Mouse (Mus musculus) lung, embryonic 14.5 days (tissue): ENCODE results near the gene Emid1. TPM values are rescaled to one million over a fixed set of nuclear protein-coding genes. Genes with fewer than 3 reads are reported as not detected.
A peak's percentile ranks its signal among the peaks of the same experiment; 100 is the strongest.

Experiments
- ATAC-seq: fragments of 200-750 bp; cut with Nextera tagmentation; 2 replicates; pipeline ENCODE4 v1.8.0; 2017; ENCODE audit warnings: mild to moderate bottlenecking, moderate TSS enrichment, moderate library complexity; ENCODE audit not compliant: insufficient read depth
- DNase-seq: peaks from one replicate; pipeline ENCODE4 v3.0.0-alpha.2; 2015
- H3K27ac ChIP-seq: fragments of 300-500 bp; sonication (generic); 2 replicates; pipeline ENCODE4 v1.5.1; 2014; ENCODE audit warnings: low read depth, mild to moderate bottlenecking, moderate library complexity
- H3K27me3 ChIP-seq: fragments of 300-500 bp; sonication (generic); 2 replicates; pipeline ENCODE4 v1.6.1; 2014; ENCODE audit warnings: low read length, control low read depth; ENCODE audit not compliant: insufficient read depth
- H3K36me3 ChIP-seq: fragments of 300-500 bp; sonication (generic); 2 replicates; pipeline ENCODE4 v1.6.1; 2014; ENCODE audit warnings: control low read depth; ENCODE audit not compliant: insufficient read depth
- H3K4me1 ChIP-seq: fragments of 300-500 bp; sonication (generic); 2 replicates; pipeline ENCODE4 v1.6.1; 2014; ENCODE audit warnings: antibody characterized with exemption, control low read depth; ENCODE audit not compliant: insufficient read depth
- H3K4me2 ChIP-seq: fragments of 300-500 bp; sonication (generic); 2 replicates; pipeline ENCODE4 v1.6.1; 2014; ENCODE audit warnings: mild to moderate bottlenecking
- H3K4me3 ChIP-seq: fragments of 300-500 bp; sonication (generic); 2 replicates; pipeline ENCODE4 v1.5.1; 2014; ENCODE audit warnings: low read depth, low read length
- H3K9ac ChIP-seq: fragments of 300-500 bp; sonication (generic); 2 replicates; pipeline ENCODE4 v1.6.1; 2014
- H3K9me3 ChIP-seq: fragments of 300-500 bp; sonication (generic); 2 replicates; pipeline ENCODE4 v1.6.1; 2016; ENCODE audit warnings: low read depth, low read length, control low read depth
- CTCF ChIP-seq: IDR thresholded peaks from 2 replicates; pipeline ENCODE4 v1.5.1; 2016; ENCODE audit warnings: antibody characterized with exemption, low read depth
- WGBS: fragments of 180-500 bp; shearing (Covaris S2); extraction: QIAGEN DNeasy Blood & Tissue Kit; methylation state at CpG from one replicate; pipeline ENCODE4 v1.1.7; 2014; 5-methylcytosine and 5-hydroxymethylcytosine counted together
- polyA plus RNA-seq: library from polyadenylated mRNA; unstranded; fragments of >200 nt; fragmentation: Nextera tagmentation; extraction: Ambion mirVana; gene quantifications from 2 replicates; pipeline ENCODE4 v1.2.1, GENCODE M21; 2014

Gene Emid1
- polyA plus RNA-seq, 1 experiment from 2014 or later = 52.1 TPM

GRCm38 (mm10) chr11:5109441-5109840, 42.6 kb downstream of the Emid1 start:
- WGBS = 62% methylated on average over 8 of the region's 8 CpGs
- no peak for TF ChIP-seq CTCF
- Histone ChIP-seq H3K36me3 (peaks cover 8% of the 10 kb centered on the region; the same call in 1 of the 2 replicates), H3K4me3 (no peak overlapping the region), H3K4me1 (no peaks in the 10 kb centered on the region), H3K9ac (no peak overlapping the region), H3K27me3 (no peaks in the 10 kb centered on the region), H3K9me3 (no peaks in the 10 kb centered on the region), H3K4me2 (no peak overlapping the region), H3K27ac (no peak overlapping the region)
- ATAC-seq = no peak
- no peak for DNase-seq

- peaks cover 15% of the 10 kb centered on the region; the same call in 1 of the 2 replicates for H3K36me3 ChIP-seq
- no peak overlapping the region for H3K4me2 ChIP-seq
- no peaks in the 10 kb centered on the region for H3K9me3 ChIP-seq
- H3K9ac ChIP-seq = peak overlapping the region; percentile 9; the same call in 1 of the 2 replicates
- no peak for TF ChIP-seq CTCF
- no peak overlapping the region for H3K4me3 ChIP-seq
- H3K27ac ChIP-seq = no peak overlapping the region
- DNase-seq = no peak
- H3K27me3 ChIP-seq = no peaks in the 10 kb centered on the region
- H3K4me1 ChIP-seq = peaks cover 6% of the 10 kb centered on the region; the same call in 1 of the 2 replicates
- 91% methylated on average over 4 of the region's 4 CpGs for WGBS
- ATAC-seq = no peak
Measured at GRCm38 (mm10) chr11:5103986-5104509, 48.0 kb downstream of the Emid1 start.

- no peak for TF ChIP-seq CTCF
- 83% methylated on average over 7 of the region's 7 CpGs for WGBS
- Histone ChIP-seq H3K9me3 (no peaks in the 10 kb centered on the region), H3K4me2 (no peak overlapping the region), H3K27me3 (no peaks in the 10 kb centered on the region), H3K4me1 (peaks cover 6% of the 10 kb centered on the region; the same call in 1 of the 2 replicates), H3K27ac (no peak overlapping the region), H3K4me3 (no peak overlapping the region), H3K9ac (no peak overlapping the region), H3K36me3 (peaks cover 15% of the 10 kb centered on the region; the same call in 1 of the 2 replicates)
- DNase-seq (no peak), ATAC-seq (no peak)
Measured at GRCm38 (mm10) chr11:5102384-5102783, 49.7 kb downstream of the Emid1 start.

- no peak overlapping the region for H3K4me3 ChIP-seq
- no peaks in the 10 kb centered on the region for H3K9me3 ChIP-seq
- H3K9ac ChIP-seq = no peak overlapping the region
- WGBS = 79% methylated on average over 6 of the region's 6 CpGs
- H3K4me1 ChIP-seq = peaks cover 10% of the 10 kb centered on the region
- no peak for DNase-seq
- TF ChIP-seq CTCF = no peak
- no peak overlapping the region for H3K27ac ChIP-seq
- no peaks in the 10 kb centered on the region for H3K27me3 ChIP-seq
- H3K36me3 ChIP-seq = peaks cover 15% of the 10 kb centered on the region; the same call in 1 of the 2 replicates
- ATAC-seq = no peak
- no peak overlapping the region for H3K4me2 ChIP-seq
Measured at GRCm38 (mm10) chr11:5101641-5102040, 50.4 kb downstream of the Emid1 start.

GRCm38 (mm10) chr11:5100801-5101200, 51.3 kb downstream of the Emid1 start:
- DNase-seq (no peak), ATAC-seq (no peak)
- no peaks in the 10 kb centered on the region for H3K27me3 ChIP-seq
- peak overlapping the region; percentile 95 for H3K4me2 ChIP-seq
- peaks cover 10% of the 10 kb centered on the region for H3K4me1 ChIP-seq
- H3K9ac ChIP-seq = 0 out of 2 replicates have a peak overlapping the region, but pooled peaks have one; percentile 99
- H3K36me3 ChIP-seq = peaks cover 12% of the 10 kb centered on the region; the same call in 1 of the 2 replicates
- 49% methylated on average over 5 of the region's 5 CpGs for WGBS
- H3K27ac ChIP-seq = no peak overlapping the region
- peak overlapping the region; percentile 100 for H3K4me3 ChIP-seq
- TF ChIP-seq CTCF = no peak
- H3K9me3 ChIP-seq = no peaks in the 10 kb centered on the region

GRCm38 (mm10) chr11:5100283-5100682, 51.8 kb downstream of the Emid1 start:
- peak overlapping the region; percentile 99 for H3K9ac ChIP-seq
- H3K4me3 ChIP-seq = peak overlapping the region; percentile 100
- H3K4me2 ChIP-seq = peak overlapping the region; percentile 95
- H3K27ac ChIP-seq = peak overlapping the region; percentile 97
- H3K36me3 ChIP-seq = peaks cover 8% of the 10 kb centered on the region; the same call in 1 of the 2 replicates
- TF ChIP-seq CTCF = peak; percentile 45
- no peaks in the 10 kb centered on the region for H3K9me3 ChIP-seq
- H3K27me3 ChIP-seq = no peaks in the 10 kb centered on the region
- ATAC-seq = no peak
- 2% methylated on average over 7 of the region's 7 CpGs for WGBS
- no peak for DNase-seq
- H3K4me1 ChIP-seq = peaks cover 10% of the 10 kb centered on the region

GRCm38 (mm10) chr11:5099576-5100183, 52.4 kb downstream of the Emid1 start:
- peak; percentile 79 for ATAC-seq
- Histone ChIP-seq H3K9ac (peak overlapping the region; percentile 99), H3K4me3 (peak overlapping the region; percentile 100), H3K27ac (peak overlapping the region; percentile 97), H3K27me3 (no peaks in the 10 kb centered on the region), H3K4me2 (peak overlapping the region; percentile 95), H3K4me1 (peaks cover 10% of the 10 kb centered on the region), H3K9me3 (no peaks in the 10 kb centered on the region), H3K36me3 (peaks cover 8% of the 10 kb centered on the region; the same call in 1 of the 2 replicates)
- peak; percentile 96 for DNase-seq
- WGBS = 0% methylated on average over 31 of the region's 31 CpGs
- no peak for TF ChIP-seq CTCF
